In the genomic region with DNA sequence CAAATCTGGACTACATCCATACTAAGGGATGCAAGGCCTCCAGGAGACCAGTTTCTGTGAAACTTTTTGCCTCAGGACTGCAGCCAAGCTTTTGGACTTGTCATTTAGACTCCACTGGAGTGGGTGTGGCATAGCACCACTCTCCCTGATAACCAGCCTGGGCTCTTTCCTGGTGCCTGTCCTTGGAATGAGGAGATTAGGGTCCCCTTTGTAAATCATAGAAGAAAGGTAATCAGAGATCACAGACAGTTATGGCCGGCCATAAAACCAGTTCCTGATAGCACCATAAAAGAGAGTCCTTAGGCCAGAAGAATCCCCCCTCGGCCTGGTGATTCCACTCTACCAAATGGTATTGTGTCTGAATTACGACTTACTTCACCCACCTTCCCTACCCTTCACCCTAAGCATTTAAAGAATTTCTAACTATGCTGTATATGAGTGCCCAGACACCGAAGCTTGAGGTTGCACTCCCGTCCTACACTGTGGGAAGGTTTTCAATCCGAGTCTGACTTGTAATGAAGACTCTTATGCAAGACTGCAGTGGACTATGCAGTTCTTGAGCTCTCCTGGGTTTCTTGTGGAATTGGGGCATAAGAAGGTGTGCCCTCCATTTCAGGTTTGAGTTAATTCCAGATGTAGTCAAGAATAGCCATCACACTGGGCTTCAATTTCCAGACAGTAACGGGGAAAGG, we compare ENCODE assay signal across 19 mouse cellular contexts. TPM values are rescaled to one million over a fixed set of nuclear protein-coding genes. Genes with fewer than 3 reads are reported as not detected.
"Had no signal": no experiment of that assay in that cellular context is flagged by ENCODE, and none has a peak within 500 bp of the region (broad histone marks: within the 10 kb centered on the region; RNA-seq: fewer than 3 reads in every experiment).

No protein-coding gene starts in this region.

RNA-seq across cellular contexts. Expression of gene Apol10a, which starts 2.0 kb away (rescaled TPM):
- polyA plus RNA-seq: cortical plate, adult 2 months; embryonic facial prominence, embryonic 10.5 days; embryonic facial prominence, embryonic 11.5 days; embryonic facial prominence, embryonic 12.5 days; embryonic facial prominence, embryonic 13.5 days; erythroblast, embryonic 14.5 days; forebrain, embryonic 10.5 days; forebrain, embryonic 11.5 days; forebrain, embryonic 12.5 days; forebrain, embryonic 13.5 days; forebrain, embryonic 14.5 days; forebrain, embryonic 15.5 days; forebrain, embryonic 16.5 days; forebrain, postnatal 0 days; gonadal fat pad, adult 2 months; heart, adult 2 months had no signal

RNA-seq across cellular contexts. Expression of gene Apol7b, which starts 27.6 kb away (rescaled TPM):
- polyA plus RNA-seq: embryonic facial prominence, embryonic 10.5 days; embryonic facial prominence, embryonic 11.5 days; embryonic facial prominence, embryonic 12.5 days; embryonic facial prominence, embryonic 13.5 days; embryonic facial prominence, embryonic 14.5 days; embryonic facial prominence, embryonic 15.5 days; erythroblast, embryonic 14.5 days; forebrain, embryonic 10.5 days; forebrain, embryonic 11.5 days; forebrain, embryonic 12.5 days; forebrain, embryonic 13.5 days; forebrain, embryonic 14.5 days; forebrain, embryonic 15.5 days; forebrain, embryonic 16.5 days had no signal

RNA-seq across cellular contexts. Expression of gene Apol11a, which starts 33.2 kb away (rescaled TPM):
- polyA plus RNA-seq: cortical plate, adult 2 months; embryonic facial prominence, embryonic 10.5 days; embryonic facial prominence, embryonic 11.5 days; embryonic facial prominence, embryonic 12.5 days; embryonic facial prominence, embryonic 13.5 days; embryonic facial prominence, embryonic 14.5 days; embryonic facial prominence, embryonic 15.5 days; forebrain, embryonic 10.5 days; forebrain, embryonic 11.5 days; forebrain, embryonic 12.5 days; forebrain, embryonic 13.5 days; forebrain, embryonic 14.5 days; forebrain, embryonic 15.5 days; forebrain, embryonic 16.5 days; forebrain, postnatal 0 days; frontal cortex, adult 2 months; gonadal fat pad, adult 2 months; heart, adult 2 months had no signal

RNA-seq across cellular contexts. Expression of gene Apol7c, which starts 58.3 kb away (rescaled TPM):
- polyA plus RNA-seq: cortical plate, adult 2 months; embryonic facial prominence, embryonic 10.5 days; embryonic facial prominence, embryonic 11.5 days; embryonic facial prominence, embryonic 12.5 days; embryonic facial prominence, embryonic 13.5 days; embryonic facial prominence, embryonic 14.5 days; embryonic facial prominence, embryonic 15.5 days; erythroblast, embryonic 14.5 days; forebrain, embryonic 10.5 days; forebrain, embryonic 11.5 days; forebrain, embryonic 12.5 days; forebrain, embryonic 13.5 days; forebrain, embryonic 14.5 days; forebrain, embryonic 15.5 days; forebrain, embryonic 16.5 days; forebrain, postnatal 0 days; frontal cortex, adult 2 months; heart, adult 2 months had no signal
